Mouse (Mus musculus) midbrain, embryonic 14.5 days (tissue): ENCODE results near the gene Etaa1. TPM values are rescaled to one million over a fixed set of nuclear protein-coding genes. Genes with fewer than 3 reads are reported as not detected.

Experiments
- ATAC-seq: fragments of 200-750 bp; cut with Nextera tagmentation; 2 replicates; pipeline ENCODE4 v1.8.0; 2017; ENCODE audit warnings: moderate number of reproducible peaks, moderate library complexity; ENCODE audit not compliant: low FRiP score, low TSS enrichment
- DNase-seq: peaks from one replicate; pipeline ENCODE4 v3.0.0-alpha.2; 2015
- H3K27ac ChIP-seq: fragments of 300-500 bp; sonication (generic); replicated peaks from 2 replicates; pipeline ENCODE4 v1.5.1; 2014; ENCODE audit warnings: mild to moderate bottlenecking, low read depth, low read length, moderate library complexity
- H3K27me3 ChIP-seq: fragments of 300-500 bp; sonication (generic); 2 replicates; pipeline ENCODE4 v1.6.1; 2014; ENCODE audit warnings: low read length, control low read depth, mixed read lengths; ENCODE audit not compliant: control insufficient read depth, insufficient read depth
- H3K36me3 ChIP-seq: fragments of 300-500 bp; sonication (generic); 2 replicates; pipeline ENCODE4 v1.6.1; 2014; ENCODE audit warnings: low read length, control low read depth; ENCODE audit not compliant: control insufficient read depth, insufficient read depth
- H3K4me1 ChIP-seq: fragments of 300-500 bp; sonication (generic); 2 replicates; pipeline ENCODE4 v1.6.1; 2014; ENCODE audit warnings: mild to moderate bottlenecking, antibody characterized with exemption, low read length, control low read depth; ENCODE audit not compliant: control insufficient read depth, insufficient read depth
- H3K4me2 ChIP-seq: fragments of 300-500 bp; sonication (generic); 2 replicates; pipeline ENCODE4 v1.6.1; 2014; ENCODE audit warnings: mild to moderate bottlenecking, low read length, moderate library complexity
- H3K4me3 ChIP-seq: fragments of 300-500 bp; sonication (generic); replicated peaks from 2 replicates; pipeline ENCODE4 v1.5.1; 2014; ENCODE audit warnings: low read depth, low read length
- H3K9ac ChIP-seq: fragments of 300-500 bp; sonication (generic); replicated peaks from 2 replicates; pipeline ENCODE4 v1.6.1; 2014; ENCODE audit warnings: mild to moderate bottlenecking, low read length, moderate library complexity
- H3K9me3 ChIP-seq: fragments of 300-500 bp; sonication (generic); 2 replicates; pipeline ENCODE4 v1.6.1; 2016; ENCODE audit warnings: low read length, control low read depth, mixed read lengths; ENCODE audit not compliant: control insufficient read depth
- WGBS: fragments of 180-500 bp; shearing (Covaris S2); extraction: QIAGEN DNeasy Blood & Tissue Kit; methylation state at CpG from one replicate; pipeline ENCODE4 v1.1.7; 2014; 5-methylcytosine and 5-hydroxymethylcytosine counted together
- polyA plus RNA-seq: library from polyadenylated mRNA; unstranded; fragments of >200 nt; fragmentation: Nextera tagmentation; extraction: Ambion mirVana; gene quantifications from 2 replicates; pipeline ENCODE4 v1.2.1, GENCODE M21; 2014

The Etaa1 gene
- 9.3 and 10.4 TPM in 2 replicates for polyA plus RNA-seq

GRCm38 (mm10) chr11:17953231-17954134 lies at the start of gene Etaa1:
Gene Etaa1, minus strand, starts transcription at chr11:17953875.
- Histone ChIP-seq H3K27me3 (no peaks in the 10 kb centered on the region), H3K36me3 (peaks cover 24% of the 10 kb centered on the region), H3K9ac (peak within 1 kb of the TSS; percentile 83), H3K9me3 (no peaks in the 10 kb centered on the region), H3K27ac (peak within 1 kb of the TSS; percentile 91), H3K4me1 (peaks cover 10% of the 10 kb centered on the region), H3K4me2 (peak within 1 kb of the TSS; percentile 62), H3K4me3 (peak within 1 kb of the TSS; percentile 98)
- under 1% methylated on average over 68 of the region's 69 CpGs for WGBS
- ATAC-seq = peak; percentile 100
- DNase-seq = peak; percentile 98

- 90% methylated on average over 3 of the region's 3 CpGs for WGBS
- Histone ChIP-seq H3K27me3 (no peaks in the 10 kb centered on the region), H3K9ac (no peak overlapping the region), H3K4me1 (no peaks in the 10 kb centered on the region), H3K27ac (no peak overlapping the region), H3K4me2 (no peak overlapping the region), H3K36me3 (no peaks in the 10 kb centered on the region), H3K9me3 (no peaks in the 10 kb centered on the region), H3K4me3 (no peak overlapping the region)
- DNase-seq (no peak), ATAC-seq (no peak)
These were observed 40.5 kb upstream of the Etaa1 start for GRCm38 (mm10) chr11:17994151-17994550.

GRCm38 (mm10) chr11:17992311-17992710 lies 38.6 kb upstream of the Etaa1 start:
- no peaks in the 10 kb centered on the region for H3K9me3 ChIP-seq
- H3K4me1 ChIP-seq = no peaks in the 10 kb centered on the region
- no peak overlapping the region for H3K4me3 ChIP-seq
- H3K4me2 ChIP-seq = no peak overlapping the region
- ATAC-seq (no peak), DNase-seq (no peak)
- 90% methylated on average over 9 of the region's 9 CpGs for WGBS
- no peaks in the 10 kb centered on the region for H3K27me3 ChIP-seq
- no peak overlapping the region for H3K27ac ChIP-seq
- H3K36me3 ChIP-seq = no peaks in the 10 kb centered on the region
- no peak overlapping the region for H3K9ac ChIP-seq

- Histone ChIP-seq H3K4me3 (no peak overlapping the region), H3K9ac (no peak overlapping the region), H3K4me1 (no peaks in the 10 kb centered on the region), H3K4me2 (no peak overlapping the region), H3K27me3 (no peaks in the 10 kb centered on the region), H3K36me3 (no peaks in the 10 kb centered on the region), H3K9me3 (no peaks in the 10 kb centered on the region), H3K27ac (no peak overlapping the region)
- ATAC-seq (no peak), DNase-seq (no peak)
- WGBS = 87% methylated on average over 2 of the region's 2 CpGs
These were observed 29.7 kb upstream of the Etaa1 start for GRCm38 (mm10) chr11:17983331-17983730.

GRCm38 (mm10) chr11:17981246-17981645 lies 27.6 kb upstream of the Etaa1 start:
- Histone ChIP-seq H3K4me3 (no peak overlapping the region), H3K9ac (no peak overlapping the region), H3K27me3 (no peaks in the 10 kb centered on the region), H3K9me3 (no peaks in the 10 kb centered on the region), H3K36me3 (no peaks in the 10 kb centered on the region), H3K4me2 (no peak overlapping the region), H3K4me1 (no peaks in the 10 kb centered on the region), H3K27ac (no peak overlapping the region)
- ATAC-seq (no peak), DNase-seq (no peak)
- 77% methylated on average over 4 of the region's 4 CpGs for WGBS

- H3K4me2 ChIP-seq = no peak overlapping the region
- H3K27me3 ChIP-seq = no peaks in the 10 kb centered on the region
- H3K9ac ChIP-seq = no peak overlapping the region
- H3K27ac ChIP-seq = no peak overlapping the region
- WGBS = 75% methylated on average over 3 of the region's 3 CpGs
- ATAC-seq (no peak), DNase-seq (no peak)
- H3K4me3 ChIP-seq = no peak overlapping the region
- H3K36me3 ChIP-seq = no peaks in the 10 kb centered on the region
- no peaks in the 10 kb centered on the region for H3K9me3 ChIP-seq
- no peaks in the 10 kb centered on the region for H3K4me1 ChIP-seq
These were observed 21.9 kb upstream of the Etaa1 start for GRCm38 (mm10) chr11:17975581-17975980.

GRCm38 (mm10) chr11:17952791-17953190 lies 884 bp downstream of the Etaa1 start:
- WGBS = 6% methylated on average over 3 of the region's 3 CpGs
- H3K4me2 ChIP-seq = peak overlapping the region; percentile 62
- H3K9me3 ChIP-seq = no peaks in the 10 kb centered on the region
- H3K36me3 ChIP-seq = peaks cover 25% of the 10 kb centered on the region
- H3K4me3 ChIP-seq = peak overlapping the region; percentile 98
- DNase-seq (peak; percentile 46), ATAC-seq (no peak)
- H3K27ac ChIP-seq = peak overlapping the region; percentile 91; the same call in 1 of the 2 replicates
- H3K9ac ChIP-seq = peak overlapping the region; percentile 83
- peaks cover 10% of the 10 kb centered on the region for H3K4me1 ChIP-seq
- H3K27me3 ChIP-seq = no peaks in the 10 kb centered on the region

GRCm38 (mm10) chr11:17951336-17951735 lies 2.3 kb downstream of the Etaa1 start:
- H3K27me3 ChIP-seq = no peaks in the 10 kb centered on the region
- no peak overlapping the region for H3K27ac ChIP-seq
- DNase-seq (peak; percentile 16), ATAC-seq (no peak)
- 85% methylated on average over 3 of the region's 3 CpGs for WGBS
- peaks cover 10% of the 10 kb centered on the region for H3K4me1 ChIP-seq
- H3K4me2 ChIP-seq = no peak overlapping the region
- H3K4me3 ChIP-seq = no peak overlapping the region
- H3K9ac ChIP-seq = no peak overlapping the region
- no peaks in the 10 kb centered on the region for H3K9me3 ChIP-seq
- H3K36me3 ChIP-seq = peaks cover 38% of the 10 kb centered on the region

- Histone ChIP-seq H3K36me3 (peaks cover 3% of the 10 kb centered on the region; the same call in 1 of the 2 replicates), H3K4me3 (no peak overlapping the region), H3K27ac (no peak overlapping the region), H3K4me2 (no peak overlapping the region), H3K4me1 (no peaks in the 10 kb centered on the region), H3K27me3 (no peaks in the 10 kb centered on the region), H3K9ac (no peak overlapping the region), H3K9me3 (no peaks in the 10 kb centered on the region)
- ATAC-seq (no peak), DNase-seq (no peak)
- WGBS = 98% methylated on average over 1 of the region's 1 CpGs
These were observed 14.5 kb downstream of the Etaa1 start for GRCm38 (mm10) chr11:17939168-17939567.
